9 mouse cellular contexts compared by ENCODE assay signal in the genomic region with DNA sequence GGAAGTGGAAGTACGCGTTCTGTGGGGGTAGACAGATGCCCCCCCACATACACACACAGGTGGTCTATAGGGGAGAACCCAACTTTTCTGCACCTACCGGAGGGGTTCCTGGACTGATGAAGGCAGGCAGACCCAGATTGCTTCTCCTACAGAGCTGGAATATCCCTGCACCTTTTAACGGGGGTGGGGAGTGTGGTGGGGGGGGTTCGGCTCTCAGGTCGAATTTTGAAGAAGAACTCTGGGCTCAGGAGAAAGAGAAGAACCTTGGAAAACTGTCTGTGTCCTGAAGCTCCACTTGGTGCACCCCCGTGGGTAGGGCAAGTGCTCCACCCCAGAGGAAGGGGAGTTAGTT. TPM values are rescaled to one million over a fixed set of nuclear protein-coding genes. Genes with fewer than 3 reads are reported as not detected.
A peak's percentile ranks its signal among the peaks of the same experiment; 100 is the strongest.
DNase-seq lines count a peak whose midpoint lies in the region; ATAC-seq lines count a peak whose summit lies in the region.
"Had no signal": no experiment of that assay in that cellular context is flagged by ENCODE, and none has a peak within 500 bp of the region (broad histone marks: within the 10 kb centered on the region; RNA-seq: fewer than 3 reads in every experiment).

No protein-coding gene starts in this region.

- ATAC-seq in kidney, embryonic 16.5 days (ENCODE audit: low FRiP score, low TSS enrichment), result peak; percentile 1; the same call in 1 of the 2 replicates
- no peak for ATAC-seq in embryonic facial prominence, embryonic 11.5 days (replicated peaks; ENCODE audit: insufficient number of reproducible peaks, low FRiP score, low TSS enrichment, low read depth)
- peak; percentile 41; the same call in 1 of the 2 replicates for ATAC-seq in hindbrain, embryonic 15.5 days (ENCODE audit: low FRiP score, low read depth)
- ATAC-seq in midbrain, embryonic 14.5 days (ENCODE audit: low FRiP score, low TSS enrichment), result no peak

- no peak for DNase-seq in kidney, adult 8-10 months
- no peak for DNase-seq in embryonic facial prominence, embryonic 11.5 days (ENCODE audit: low spot score)
- DNase-seq in midbrain, embryonic 14.5 days, result no peak
- no peak for DNase-seq in frontal cortex, adult 2 months (ENCODE audit: extremely low spot score in 1 of 2, low spot score in 1 of 2)
- DNase-seq in thymus, postnatal 14 days, result no peak
- no peak for DNase-seq in layer of hippocampus, adult 18-20 months (ENCODE audit: low spot score in 2 of 2)
- DNase-seq: cerebellum, adult 9-11 months had no signal

- WGBS in kidney, embryonic 16.5 days, result 8% methylated on average over 7 of the region's 7 CpGs
- WGBS in embryonic facial prominence, embryonic 11.5 days, result 10% methylated on average over 7 of the region's 7 CpGs
- WGBS in hindbrain, embryonic 15.5 days, result 7% methylated on average over 7 of the region's 7 CpGs
- WGBS in midbrain, embryonic 14.5 days, result 5% methylated on average over 7 of the region's 7 CpGs

- H3K4me2 ChIP-seq in kidney, embryonic 16.5 days (replicated peaks; ENCODE audit: low read depth, low read length), result peak overlapping the region; percentile 82
- H3K4me2 ChIP-seq in embryonic facial prominence, embryonic 11.5 days (ENCODE audit: low read depth, low read length), result peak overlapping the region; percentile 98
- peak overlapping the region; percentile 91 for H3K4me2 ChIP-seq in hindbrain, embryonic 15.5 days
- H3K4me2 ChIP-seq in midbrain, embryonic 14.5 days (ENCODE audit: low read length), result peak overlapping the region; percentile 98

- peaks cover 5% of the 10 kb centered on the region; the same call in 1 of the 2 replicates for H3K27me3 ChIP-seq in kidney, embryonic 16.5 days (ENCODE audit: insufficient read depth, low read length)
- no peaks in the 10 kb centered on the region; the same call in 1 of the 2 replicates for H3K27me3 ChIP-seq in embryonic facial prominence, embryonic 11.5 days (ENCODE audit: control insufficient read depth, insufficient read depth, low read length)
- H3K27me3 ChIP-seq in hindbrain, embryonic 15.5 days, result peaks cover 8% of the 10 kb centered on the region; the same call in 1 of the 2 replicates
- H3K27me3 ChIP-seq in midbrain, embryonic 14.5 days (ENCODE audit: control insufficient read depth, insufficient read depth, low read length), result peaks cover 3% of the 10 kb centered on the region; the same call in 1 of the 2 replicates

- 0 out of 2 replicates have a peak, but pooled peaks cover 3% of the 10 kb centered on the region for H3K36me3 ChIP-seq in kidney, embryonic 16.5 days (ENCODE audit: insufficient read depth, low read length)
- H3K36me3 ChIP-seq in embryonic facial prominence, embryonic 11.5 days (replicated peaks; ENCODE audit: control insufficient read depth, insufficient read depth, low read depth, low read length), result no peaks in the 10 kb centered on the region
- H3K36me3 ChIP-seq in hindbrain, embryonic 15.5 days, result no peaks in the 10 kb centered on the region
- no peaks in the 10 kb centered on the region for H3K36me3 ChIP-seq in midbrain, embryonic 14.5 days (ENCODE audit: control insufficient read depth, insufficient read depth, low read length)

- no peaks in the 10 kb centered on the region; the same call in 1 of the 2 replicates for H3K4me1 ChIP-seq in kidney, embryonic 16.5 days (ENCODE audit: insufficient read depth, low read length)
- H3K4me1 ChIP-seq in embryonic facial prominence, embryonic 11.5 days (ENCODE audit: control insufficient read depth, insufficient read depth, low read length), result no peaks in the 10 kb centered on the region
- H3K4me1 ChIP-seq in hindbrain, embryonic 15.5 days (replicated peaks), result peaks cover 21% of the 10 kb centered on the region
- peaks cover 11% of the 10 kb centered on the region; the same call in 1 of the 2 replicates for H3K4me1 ChIP-seq in midbrain, embryonic 14.5 days (ENCODE audit: control insufficient read depth, insufficient read depth, low read length)

- H3K4me3 ChIP-seq in kidney, embryonic 16.5 days (ENCODE audit: low read length), result peak overlapping the region; percentile 77
- peak overlapping the region; percentile 66 for H3K4me3 ChIP-seq in embryonic facial prominence, embryonic 11.5 days (ENCODE audit: low read depth, low read length)
- H3K4me3 ChIP-seq in hindbrain, embryonic 15.5 days, result peak overlapping the region; percentile 80
- H3K4me3 ChIP-seq in midbrain, embryonic 14.5 days (replicated peaks; ENCODE audit: low read depth, low read length), result peak overlapping the region; percentile 71

- no peak overlapping the region for H3K27ac ChIP-seq in kidney, embryonic 16.5 days (ENCODE audit: low read length)
- no peak overlapping the region for H3K27ac ChIP-seq in embryonic facial prominence, embryonic 11.5 days (replicated peaks; ENCODE audit: low read depth, low read length)
- H3K27ac ChIP-seq in hindbrain, embryonic 15.5 days (replicated peaks), result no peak overlapping the region
- no peak overlapping the region for H3K27ac ChIP-seq in midbrain, embryonic 14.5 days (replicated peaks; ENCODE audit: low read depth, low read length)

- H3K9me3 ChIP-seq in kidney, embryonic 16.5 days (ENCODE audit: low read length), result no peaks in the 10 kb centered on the region
- no peaks in the 10 kb centered on the region for H3K9me3 ChIP-seq in embryonic facial prominence, embryonic 11.5 days (replicated peaks; ENCODE audit: control insufficient read depth, low read length)
- no peaks in the 10 kb centered on the region for H3K9me3 ChIP-seq in hindbrain, embryonic 15.5 days
- no peaks in the 10 kb centered on the region for H3K9me3 ChIP-seq in midbrain, embryonic 14.5 days (ENCODE audit: control insufficient read depth, low read length)

- peak overlapping the region; percentile 83 for H3K9ac ChIP-seq in kidney, embryonic 16.5 days (replicated peaks; ENCODE audit: low read length)
- H3K9ac ChIP-seq in embryonic facial prominence, embryonic 11.5 days (replicated peaks; ENCODE audit: low read length), result peak overlapping the region; percentile 64
- H3K9ac ChIP-seq in hindbrain, embryonic 15.5 days, result peak overlapping the region; percentile 59
- H3K9ac ChIP-seq in midbrain, embryonic 14.5 days (replicated peaks; ENCODE audit: low read length), result peak overlapping the region; percentile 66

RNA-seq across cellular contexts. Expression of a gene that starts 0.4 kb away (rescaled TPM):
- 191 and 197 TPM in 2 replicates for polyA plus RNA-seq in kidney, embryonic 16.5 days (2015; fragmentation: Nextera tagmentation; extraction: Ambion mirVana)
- polyA plus RNA-seq in embryonic facial prominence, embryonic 11.5 days (2014; fragmentation: Nextera tagmentation; extraction: Ambion mirVana), result 15.2 and 18.0 TPM in 2 replicates
- polyA plus RNA-seq in hindbrain, embryonic 15.5 days (2015; fragmentation: Nextera tagmentation; extraction: Ambion mirVana), result 24.4 and 28.4 TPM in 2 replicates
- polyA plus RNA-seq in midbrain, embryonic 14.5 days (2014; fragmentation: Nextera tagmentation; extraction: Ambion mirVana), result 18.6 and 28.0 TPM in 2 replicates
- 11.7 and 12.4 TPM in 2 replicates for polyA plus RNA-seq in frontal cortex, adult 2 months (2012; rRNA removed)
- total RNA-seq in layer of hippocampus, adult 18-20 months (2021), result 10 to 100 TPM; 11.9 to 12.7 TPM

Comparison
In these comparisons a context has a peak if more than half of its experiments do, and no peak if none do; other contexts are left out.
1. ATAC-seq: peak in kidney, embryonic 16.5 days (single experiment) and hindbrain, embryonic 15.5 days (single experiment); none in embryonic facial prominence, embryonic 11.5 days (single experiment) and midbrain, embryonic 14.5 days (single experiment).
2. Peak in every context shown above with its lines, with median percentiles within 50 percentile points of each other: H3K4me2 ChIP-seq, H3K4me3 ChIP-seq and H3K9ac ChIP-seq.